Mouse (Mus musculus): ENCODE measurements around the gene Rsrp1. TPM values are rescaled to one million over a fixed set of nuclear protein-coding genes. Genes with fewer than 3 reads are reported as not detected.

Rsrp1 gene
- polyA plus RNA-seq, 1 experiment from 2014 or later, result 345 TPM

GRCm38 (mm10) chr4:134917194-134917593, 6.2 kb upstream of the Rsrp1 start:
- no peak for DNase-seq (ENCODE audit: low spot score)
- Histone ChIP-seq H3K27me3 (ENCODE audit: control insufficient read depth, insufficient read depth, low read length) (no peaks in the 10 kb centered on the region), H3K4me1 (ENCODE audit: control insufficient read depth, insufficient read depth, low read length) (0 out of 2 replicates have a peak, but pooled peaks cover 2% of the 10 kb centered on the region), H3K9ac (ENCODE audit: low read length) (no peak overlapping the region), H3K4me2 (ENCODE audit: low read depth, severe bottlenecking) (no peak overlapping the region), H3K4me3 (ENCODE audit: low read depth, low read length) (no peak overlapping the region), H3K27ac (replicated peaks; ENCODE audit: low read depth, low read length) (no peak overlapping the region), H3K36me3 (ENCODE audit: control insufficient read depth, insufficient read depth, low read length) (no peaks in the 10 kb centered on the region), H3K9me3 (ENCODE audit: control insufficient read depth, low read length) (no peaks in the 10 kb centered on the region)
- WGBS, result 74% methylated on average over 3 of the region's 3 CpGs
- no peak for ATAC-seq (ENCODE audit: insufficient number of reproducible peaks, low FRiP score, low TSS enrichment, low read depth)

- no peak for DNase-seq (ENCODE audit: low spot score)
- 70% methylated on average over 7 of the region's 7 CpGs for whole genome bisulfite sequencing
Measured at GRCm38 (mm10) chr4:134918381-134918780, 5.0 kb upstream of the Rsrp1 start.

GRCm38 (mm10) chr4:134919733-134920540, 3.5 kb upstream of the Rsrp1 start:
- 41% methylated on average over 12 of the region's 12 CpGs for WGBS
- ATAC-seq (ENCODE audit: insufficient number of reproducible peaks, low FRiP score, low TSS enrichment, low read depth) (no peak), DNase-seq (ENCODE audit: low spot score) (no peak)
- Histone ChIP-seq H3K4me1 (ENCODE audit: control insufficient read depth, insufficient read depth, low read length) (0 out of 2 replicates have a peak, but pooled peaks cover 2% of the 10 kb centered on the region), H3K36me3 (ENCODE audit: control insufficient read depth, insufficient read depth, low read length) (no peaks in the 10 kb centered on the region), H3K27ac (replicated peaks; ENCODE audit: low read depth, low read length) (no peak overlapping the region), H3K4me3 (ENCODE audit: low read depth, low read length) (no peak overlapping the region), H3K4me2 (ENCODE audit: low read depth, severe bottlenecking) (no peak overlapping the region), H3K9me3 (ENCODE audit: control insufficient read depth, low read length) (no peaks in the 10 kb centered on the region), H3K27me3 (ENCODE audit: control insufficient read depth, insufficient read depth, low read length) (no peaks in the 10 kb centered on the region), H3K9ac (ENCODE audit: low read length) (no peak overlapping the region)

More at GRCm38 (mm10) chr4:134918381-134918780, 5.0 kb upstream of the Rsrp1 start:
- H3K27me3 ChIP-seq (ENCODE audit: control insufficient read depth, insufficient read depth, low read length), result no peaks in the 10 kb centered on the region
- H3K36me3 ChIP-seq (ENCODE audit: control insufficient read depth, insufficient read depth, low read length), result no peaks in the 10 kb centered on the region
- H3K9me3 ChIP-seq (ENCODE audit: control insufficient read depth, low read length), result no peaks in the 10 kb centered on the region
- 0 out of 2 replicates have a peak, but pooled peaks cover 2% of the 10 kb centered on the region for H3K4me1 ChIP-seq (ENCODE audit: control insufficient read depth, insufficient read depth, low read length)
- no peak overlapping the region for H3K4me2 ChIP-seq (ENCODE audit: low read depth, severe bottlenecking)
- no peak overlapping the region for H3K4me3 ChIP-seq (ENCODE audit: low read depth, low read length)
- H3K27ac ChIP-seq (replicated peaks; ENCODE audit: low read depth, low read length), result no peak overlapping the region
- no peak overlapping the region for H3K9ac ChIP-seq (ENCODE audit: low read length)
- ATAC-seq (ENCODE audit: insufficient number of reproducible peaks, low FRiP score, low TSS enrichment, low read depth), result no peak

- peaks cover 5% of the 10 kb centered on the region; the same call in 1 of the 2 replicates for H3K36me3 ChIP-seq (ENCODE audit: control insufficient read depth, insufficient read depth, low read length)
- 94% methylated on average over 6 of the region's 6 CpGs for WGBS
- H3K9ac ChIP-seq (ENCODE audit: low read length), result no peak overlapping the region
- H3K4me2 ChIP-seq (ENCODE audit: low read depth, severe bottlenecking), result no peak overlapping the region
- no peaks in the 10 kb centered on the region for H3K27me3 ChIP-seq (ENCODE audit: control insufficient read depth, insufficient read depth, low read length)
- no peak overlapping the region for H3K4me3 ChIP-seq (ENCODE audit: low read depth, low read length)
- ATAC-seq (ENCODE audit: insufficient number of reproducible peaks, low FRiP score, low TSS enrichment, low read depth), result no peak
- peaks cover 4% of the 10 kb centered on the region; the same call in 1 of the 2 replicates for H3K4me1 ChIP-seq (ENCODE audit: control insufficient read depth, insufficient read depth, low read length)
- no peaks in the 10 kb centered on the region for H3K9me3 ChIP-seq (ENCODE audit: control insufficient read depth, low read length)
- no peak overlapping the region for H3K27ac ChIP-seq (replicated peaks; ENCODE audit: low read depth, low read length)
- DNase-seq (ENCODE audit: low spot score), result no peak
Measured at GRCm38 (mm10) chr4:134920631-134921030, 2.8 kb upstream of the Rsrp1 start.

GRCm38 (mm10) chr4:134921703-134922102, 1.7 kb upstream of the Rsrp1 start:
- Histone ChIP-seq H3K27ac (replicated peaks; ENCODE audit: low read depth, low read length) (no peak overlapping the region), H3K9ac (ENCODE audit: low read length) (no peak overlapping the region), H3K36me3 (ENCODE audit: control insufficient read depth, insufficient read depth, low read length) (peaks cover 7% of the 10 kb centered on the region; the same call in 1 of the 2 replicates), H3K4me1 (ENCODE audit: control insufficient read depth, insufficient read depth, low read length) (peaks cover 4% of the 10 kb centered on the region; the same call in 1 of the 2 replicates), H3K4me2 (ENCODE audit: low read depth, severe bottlenecking) (no peak overlapping the region), H3K4me3 (ENCODE audit: low read depth, low read length) (no peak overlapping the region), H3K9me3 (ENCODE audit: control insufficient read depth, low read length) (no peaks in the 10 kb centered on the region), H3K27me3 (ENCODE audit: control insufficient read depth, insufficient read depth, low read length) (no peaks in the 10 kb centered on the region)
- ATAC-seq (ENCODE audit: insufficient number of reproducible peaks, low FRiP score, low TSS enrichment, low read depth) (no peak), DNase-seq (ENCODE audit: low spot score) (no peak)
- WGBS, result 87% methylated on average over 4 of the region's 4 CpGs

GRCm38 (mm10) chr4:134922111-134922924, 1.1 kb upstream of the Rsrp1 start:
- H3K27me3 ChIP-seq (ENCODE audit: control insufficient read depth, insufficient read depth, low read length), result no peaks in the 10 kb centered on the region
- H3K27ac ChIP-seq (replicated peaks; ENCODE audit: low read depth, low read length), result peak overlapping the region; percentile 70; the same call in 1 of the 2 replicates
- peaks cover 4% of the 10 kb centered on the region; the same call in 1 of the 2 replicates for H3K4me1 ChIP-seq (ENCODE audit: control insufficient read depth, insufficient read depth, low read length)
- ATAC-seq (ENCODE audit: insufficient number of reproducible peaks, low FRiP score, low TSS enrichment, low read depth) (no peak), DNase-seq (ENCODE audit: low spot score) (no peak)
- peak overlapping the region; percentile 73 for H3K9ac ChIP-seq (ENCODE audit: low read length)
- peaks cover 10% of the 10 kb centered on the region; the same call in 1 of the 2 replicates for H3K36me3 ChIP-seq (ENCODE audit: control insufficient read depth, insufficient read depth, low read length)
- no peaks in the 10 kb centered on the region for H3K9me3 ChIP-seq (ENCODE audit: control insufficient read depth, low read length)
- WGBS, result 58% methylated on average over 10 of the region's 10 CpGs
- peak overlapping the region; percentile 87 for H3K4me2 ChIP-seq (ENCODE audit: low read depth, severe bottlenecking)
- peak overlapping the region; percentile 99; the same call in 1 of the 2 replicates for H3K4me3 ChIP-seq (ENCODE audit: low read depth, low read length)

- peaks cover 13% of the 10 kb centered on the region for H3K36me3 ChIP-seq (ENCODE audit: control insufficient read depth, insufficient read depth, low read length)
- H3K9me3 ChIP-seq (ENCODE audit: control insufficient read depth, low read length), result no peaks in the 10 kb centered on the region
- H3K4me1 ChIP-seq (ENCODE audit: control insufficient read depth, insufficient read depth, low read length), result peaks cover 4% of the 10 kb centered on the region; the same call in 1 of the 2 replicates
- H3K9ac ChIP-seq (ENCODE audit: low read length), result peak overlapping the region; percentile 73
- H3K4me2 ChIP-seq (ENCODE audit: low read depth, severe bottlenecking), result peak overlapping the region; percentile 87
- H3K27me3 ChIP-seq (ENCODE audit: control insufficient read depth, insufficient read depth, low read length), result no peaks in the 10 kb centered on the region
- ATAC-seq (ENCODE audit: insufficient number of reproducible peaks, low FRiP score, low TSS enrichment, low read depth) (peak; percentile 74), DNase-seq (ENCODE audit: low spot score) (peak; percentile 79)
- 2% methylated on average over 13 of the region's 13 CpGs for WGBS
- peak overlapping the region; percentile 70 for H3K27ac ChIP-seq (replicated peaks; ENCODE audit: low read depth, low read length)
- H3K4me3 ChIP-seq (ENCODE audit: low read depth, low read length), result peak overlapping the region; percentile 99
Measured at GRCm38 (mm10) chr4:134922925-134923244, 507 bp upstream of the Rsrp1 start.

GRCm38 (mm10) chr4:134924019-134924741, 788 bp downstream of the Rsrp1 start:
- ATAC-seq (ENCODE audit: insufficient number of reproducible peaks, low FRiP score, low TSS enrichment, low read depth) (0 out of 2 replicates have a peak, but pooled peaks have one; percentile 7), DNase-seq (ENCODE audit: low spot score) (peak; percentile 63)
- Histone ChIP-seq H3K4me1 (ENCODE audit: control insufficient read depth, insufficient read depth, low read length) (peaks cover 4% of the 10 kb centered on the region; the same call in 1 of the 2 replicates), H3K27me3 (ENCODE audit: control insufficient read depth, insufficient read depth, low read length) (no peaks in the 10 kb centered on the region), H3K27ac (replicated peaks; ENCODE audit: low read depth, low read length) (peak overlapping the region; percentile 88), H3K9me3 (ENCODE audit: control insufficient read depth, low read length) (no peaks in the 10 kb centered on the region), H3K4me2 (ENCODE audit: low read depth, severe bottlenecking) (peak overlapping the region; percentile 87), H3K9ac (ENCODE audit: low read length) (peak overlapping the region; percentile 95), H3K4me3 (ENCODE audit: low read depth, low read length) (peak overlapping the region; percentile 99), H3K36me3 (ENCODE audit: control insufficient read depth, insufficient read depth, low read length) (peaks cover 14% of the 10 kb centered on the region)
- under 1% methylated on average over 75 of the region's 75 CpGs for WGBS

All from limb, embryonic 11.5 days (tissue).